Mouse (Mus musculus): ENCODE results near the gene Ctrb1. TPM values are rescaled to one million over a fixed set of nuclear protein-coding genes. Genes with fewer than 3 reads are reported as not detected.

Gene Ctrb1
- polyA plus RNA-seq, 1 experiment = not detected

- H3K4me3 ChIP-seq (replicated peaks) = peak overlapping the region; percentile 62
- TF ChIP-seq GATA1 (IDR thresholded peaks at IDR 0.05; ENCODE audit: low read length) = no peak
- no peak for TF ChIP-seq TAL1 (IDR thresholded peaks at IDR 0.05; ENCODE audit: low read length)
- H3K4me1 ChIP-seq (ENCODE audit: control insufficient read depth) = peaks cover 14% of the 10 kb centered on the region
- no peaks in the 10 kb centered on the region; the same call in 1 of the 2 replicates for H3K36me3 ChIP-seq (ENCODE audit: control insufficient read depth)
- peaks cover 86% of the 10 kb centered on the region for H3K27me3 ChIP-seq (ENCODE audit: control insufficient read depth)
- H3K9me3 ChIP-seq (ENCODE audit: control insufficient read depth, low read length) = no peaks in the 10 kb centered on the region
Measured at GRCm38 (mm10) chr8:111732406-111733085, 41.7 kb upstream of the Ctrb1 start.

GRCm38 (mm10) chr8:111732004-111732403 lies 41.2 kb upstream of the Ctrb1 start:
- H3K4me1 ChIP-seq (ENCODE audit: control insufficient read depth) = peaks cover 14% of the 10 kb centered on the region
- H3K27me3 ChIP-seq (ENCODE audit: control insufficient read depth) = peaks cover 82% of the 10 kb centered on the region
- TF ChIP-seq TAL1 (IDR thresholded peaks at IDR 0.05; ENCODE audit: low read length) (no peak), GATA1 (IDR thresholded peaks at IDR 0.05; ENCODE audit: low read length) (no peak)

DNA sequence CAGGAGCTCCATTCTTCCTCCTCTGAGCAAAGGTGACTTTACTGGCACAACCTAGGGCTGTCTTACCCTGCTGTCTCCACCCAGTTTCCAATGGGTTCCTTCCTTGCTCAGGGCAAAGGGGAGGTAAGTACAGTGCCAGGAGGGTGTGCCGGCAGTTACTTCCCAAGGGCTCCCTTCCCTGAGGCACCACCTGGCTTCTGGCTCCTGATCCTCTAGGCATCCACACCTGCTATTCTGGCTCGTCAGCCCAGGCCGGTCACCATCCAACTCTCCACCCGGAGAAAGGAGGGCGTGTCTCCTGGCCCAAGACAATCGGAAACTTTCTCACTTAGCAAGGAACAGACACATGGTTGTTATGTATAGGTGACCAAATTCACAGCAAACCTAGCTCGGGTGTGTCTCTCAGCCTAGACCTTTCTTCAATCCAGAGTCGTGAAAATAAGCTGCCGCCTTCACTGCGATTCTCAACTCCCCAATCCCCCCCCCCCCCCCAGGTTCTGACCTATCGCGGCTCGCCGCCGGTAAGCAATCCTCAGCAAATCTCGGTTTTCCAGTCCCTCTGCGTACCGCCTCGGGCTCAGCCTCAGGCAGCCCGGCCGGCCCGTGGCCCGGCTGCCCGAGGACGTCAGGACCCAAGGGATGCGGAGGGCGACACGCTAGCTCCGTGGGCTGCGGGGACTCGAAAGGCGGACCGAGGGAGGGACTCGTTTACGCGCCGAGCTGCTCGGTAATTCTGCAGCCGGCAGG lies 40.6 kb upstream of the Ctrb1 start:
- peaks cover 79% of the 10 kb centered on the region for H3K27me3 ChIP-seq (ENCODE audit: control insufficient read depth)
- H3K9me3 ChIP-seq (ENCODE audit: control insufficient read depth, low read length) = no peaks in the 10 kb centered on the region
- H3K4me3 ChIP-seq (replicated peaks) = peak overlapping the region; percentile 62
- H3K36me3 ChIP-seq (ENCODE audit: control insufficient read depth) = no peaks in the 10 kb centered on the region; the same call in 1 of the 2 replicates
- no peak for TF ChIP-seq GATA1 (IDR thresholded peaks at IDR 0.05; ENCODE audit: low read length)
- no peak for TF ChIP-seq TAL1 (IDR thresholded peaks at IDR 0.05; ENCODE audit: low read length)
- H3K4me1 ChIP-seq (ENCODE audit: control insufficient read depth) = peaks cover 15% of the 10 kb centered on the region

More at GRCm38 (mm10) chr8:111732004-111732403, 41.2 kb upstream of the Ctrb1 start:
- Histone ChIP-seq H3K36me3 (ENCODE audit: control insufficient read depth) (no peaks in the 10 kb centered on the region; the same call in 1 of the 2 replicates), H3K9me3 (ENCODE audit: control insufficient read depth, low read length) (no peaks in the 10 kb centered on the region), H3K4me3 (replicated peaks) (peak overlapping the region; percentile 62)

- Histone ChIP-seq H3K4me3 (replicated peaks) (no peak overlapping the region), H3K27me3 (ENCODE audit: control insufficient read depth) (peaks cover 62% of the 10 kb centered on the region), H3K36me3 (ENCODE audit: control insufficient read depth) (no peaks in the 10 kb centered on the region), H3K4me1 (ENCODE audit: control insufficient read depth) (peaks cover 15% of the 10 kb centered on the region), H3K9me3 (ENCODE audit: control insufficient read depth, low read length) (no peaks in the 10 kb centered on the region)
- TF ChIP-seq TAL1 (IDR thresholded peaks at IDR 0.05; ENCODE audit: low read length) (no peak), GATA1 (IDR thresholded peaks at IDR 0.05; ENCODE audit: low read length) (no peak)
Measured at GRCm38 (mm10) chr8:111729233-111730170, 38.7 kb upstream of the Ctrb1 start.

GRCm38 (mm10) chr8:111728481-111728880 lies 37.7 kb upstream of the Ctrb1 start:
- TF ChIP-seq TAL1 (IDR thresholded peaks at IDR 0.05; ENCODE audit: low read length) (no peak), GATA1 (IDR thresholded peaks at IDR 0.05; ENCODE audit: low read length) (no peak)
- Histone ChIP-seq H3K4me3 (replicated peaks) (no peak overlapping the region), H3K9me3 (ENCODE audit: control insufficient read depth, low read length) (no peaks in the 10 kb centered on the region), H3K4me1 (ENCODE audit: control insufficient read depth) (peaks cover 15% of the 10 kb centered on the region), H3K27me3 (ENCODE audit: control insufficient read depth) (peaks cover 52% of the 10 kb centered on the region), H3K36me3 (ENCODE audit: control insufficient read depth) (no peaks in the 10 kb centered on the region)

- Histone ChIP-seq H3K4me3 (replicated peaks) (no peak overlapping the region), H3K4me1 (ENCODE audit: control insufficient read depth) (peaks cover 15% of the 10 kb centered on the region)
Measured at GRCm38 (mm10) chr8:111727553-111727952, 36.7 kb upstream of the Ctrb1 start.

DNA sequence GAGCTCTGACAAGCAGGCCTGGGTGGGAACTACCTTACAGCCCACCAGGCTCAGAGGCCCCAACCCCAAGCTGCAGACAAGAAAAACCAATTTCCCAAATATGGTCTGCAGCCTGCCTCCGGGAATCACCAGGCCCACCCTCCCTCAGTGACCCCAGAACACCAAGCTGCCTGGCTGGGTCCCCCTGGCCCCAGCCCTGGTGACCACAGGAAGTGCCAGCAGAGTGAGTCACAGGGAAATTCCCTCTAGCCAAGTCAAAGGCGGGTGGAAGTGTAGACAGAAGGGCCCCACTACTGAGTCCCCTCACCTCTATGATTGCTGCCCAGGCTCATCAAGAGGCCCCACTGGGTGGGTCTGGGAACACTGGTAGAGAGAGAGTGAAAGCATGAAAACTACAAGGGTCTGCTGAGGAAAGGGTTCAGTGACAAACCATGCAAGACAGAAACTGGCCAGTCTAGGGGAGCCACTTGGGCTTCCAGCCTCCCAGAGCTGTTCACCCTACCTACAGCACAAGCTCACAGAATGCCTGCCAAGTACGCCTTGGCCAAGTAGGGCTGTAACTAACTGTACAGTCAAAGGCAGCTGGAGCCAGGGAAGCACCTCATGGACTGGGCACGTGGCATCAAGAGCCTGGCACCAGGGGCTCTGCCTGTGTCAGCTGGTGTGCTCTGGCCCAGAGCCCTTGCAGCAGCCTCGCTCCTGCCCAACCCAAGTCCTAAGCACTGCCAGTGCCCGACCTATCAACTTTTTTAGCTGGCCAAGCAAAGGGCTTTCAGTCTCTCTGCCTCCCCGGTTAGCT lies 35.5 kb upstream of the Ctrb1 start:
- H3K9me3 ChIP-seq (ENCODE audit: control insufficient read depth, low read length) = no peaks in the 10 kb centered on the region
- H3K36me3 ChIP-seq (ENCODE audit: control insufficient read depth) = no peaks in the 10 kb centered on the region; the same call in 1 of the 2 replicates
- peaks cover 30% of the 10 kb centered on the region for H3K27me3 ChIP-seq (ENCODE audit: control insufficient read depth)
- H3K4me3 ChIP-seq (replicated peaks) = no peak overlapping the region
- peaks cover 6% of the 10 kb centered on the region for H3K4me1 ChIP-seq (ENCODE audit: control insufficient read depth)
- TF ChIP-seq TAL1 (IDR thresholded peaks at IDR 0.05; ENCODE audit: low read length) = no peak
- TF ChIP-seq GATA1 (IDR thresholded peaks at IDR 0.05; ENCODE audit: low read length) = no peak

More at GRCm38 (mm10) chr8:111727553-111727952, 36.7 kb upstream of the Ctrb1 start:
- Histone ChIP-seq H3K9me3 (ENCODE audit: control insufficient read depth, low read length) (no peaks in the 10 kb centered on the region), H3K36me3 (ENCODE audit: control insufficient read depth) (no peaks in the 10 kb centered on the region), H3K27me3 (ENCODE audit: control insufficient read depth) (peaks cover 42% of the 10 kb centered on the region)
- TF ChIP-seq GATA1 (IDR thresholded peaks at IDR 0.05; ENCODE audit: low read length) (no peak), TAL1 (IDR thresholded peaks at IDR 0.05; ENCODE audit: low read length) (no peak)

GRCm38 (mm10) chr8:111725341-111725740 lies 34.5 kb upstream of the Ctrb1 start:
- Histone ChIP-seq H3K4me1 (ENCODE audit: control insufficient read depth) (peaks cover 2% of the 10 kb centered on the region; the same call in 1 of the 2 replicates), H3K36me3 (ENCODE audit: control insufficient read depth) (peaks cover 8% of the 10 kb centered on the region; the same call in 1 of the 2 replicates), H3K9me3 (ENCODE audit: control insufficient read depth, low read length) (no peaks in the 10 kb centered on the region), H3K27me3 (ENCODE audit: control insufficient read depth) (peaks cover 20% of the 10 kb centered on the region), H3K4me3 (replicated peaks) (no peak overlapping the region)
- TF ChIP-seq TAL1 (IDR thresholded peaks at IDR 0.05; ENCODE audit: low read length) (no peak), GATA1 (IDR thresholded peaks at IDR 0.05; ENCODE audit: low read length) (no peak)

Measured in erythroblast, embryonic 14.5 days (primary cell).